Comparison of ENCODE assay signal across 23 mouse cellular contexts in genomic region chr4:12700189-12700588, GRCm38 (mm10).
DNase-seq lines count a peak whose midpoint lies in the region; ATAC-seq and TF ChIP-seq lines count a peak whose summit lies in the region.
"Had no signal": no experiment of that assay in that cellular context is flagged by ENCODE, and none has a peak within 500 bp of the region (broad histone marks: within the 10 kb centered on the region; RNA-seq: fewer than 3 reads in every experiment).

No protein-coding gene starts in this region.

- no peak overlapping the region for H3K27ac ChIP-seq in liver, embryonic 11.5 days (ENCODE audit: low read depth, low read length)
- no peak overlapping the region for H3K27ac ChIP-seq in liver, embryonic 15.5 days (replicated peaks)
- H3K27ac ChIP-seq in hindbrain, embryonic 10.5 days: no peak overlapping the region
- H3K27ac ChIP-seq in lung, postnatal 0 days (ENCODE audit: low read length): no peak overlapping the region
- H3K27ac ChIP-seq: forebrain, embryonic 10.5 days; forebrain, embryonic 13.5 days; heart, adult 2 months; heart, embryonic 10.5 days; heart, embryonic 13.5 days; hindbrain, embryonic 12.5 days; hindbrain, embryonic 15.5 days had no signal

- peak; percentile 75 for ATAC-seq in liver, embryonic 11.5 days (replicated peaks; ENCODE audit: low FRiP score)
- peak; percentile 47 for ATAC-seq in liver, embryonic 15.5 days (ENCODE audit: insufficient read depth)
- ATAC-seq in lung, postnatal 0 days: no peak
- ATAC-seq: activated CD4-positive, CD25-positive, alpha-beta regulatory T cell, adult 4 months; forebrain, embryonic 13.5 days; forebrain, postnatal 0 days had no signal

- no peaks in the 10 kb centered on the region for H3K36me3 ChIP-seq in liver, embryonic 11.5 days (ENCODE audit: control insufficient read depth, insufficient read depth, low read length)
- no peaks in the 10 kb centered on the region for H3K36me3 ChIP-seq in liver, embryonic 15.5 days (replicated peaks)
- H3K36me3 ChIP-seq in hindbrain, embryonic 10.5 days: no peaks in the 10 kb centered on the region
- H3K36me3 ChIP-seq in lung, postnatal 0 days (ENCODE audit: insufficient read depth, low read length): no peaks in the 10 kb centered on the region
- H3K36me3 ChIP-seq: forebrain, embryonic 10.5 days; heart, embryonic 10.5 days; heart, embryonic 13.5 days; hindbrain, embryonic 12.5 days; hindbrain, embryonic 15.5 days had no signal

- H3K9me3 ChIP-seq in liver, embryonic 11.5 days (ENCODE audit: control insufficient read depth, low read length): no peaks in the 10 kb centered on the region
- H3K9me3 ChIP-seq in liver, embryonic 15.5 days (replicated peaks): no peaks in the 10 kb centered on the region
- no peaks in the 10 kb centered on the region for H3K9me3 ChIP-seq in hindbrain, embryonic 10.5 days
- H3K9me3 ChIP-seq in lung, postnatal 0 days (ENCODE audit: low read length): no peaks in the 10 kb centered on the region
- H3K9me3 ChIP-seq: forebrain, embryonic 10.5 days; forebrain, embryonic 13.5 days; heart, embryonic 10.5 days; heart, embryonic 13.5 days; hindbrain, embryonic 12.5 days; hindbrain, embryonic 15.5 days had no signal

- no peak for TF ChIP-seq EP300 in lung, postnatal 0 days (IDR thresholded peaks at IDR 0.05)

- DNase-seq in liver, embryonic 11.5 days (ENCODE audit: low spot score): no peak
- no peak for DNase-seq in liver
- DNase-seq in naive thymus-derived CD4-positive, alpha-beta T cell, adult 2 months (ENCODE audit: low read depth): peak; percentile 1
- DNase-seq in hindbrain, embryonic 10.5 days (ENCODE audit: low spot score): no peak
- DNase-seq in lung, postnatal 0 days (ENCODE audit: low spot score): no peak
- DNase-seq: adrenal gland, adult 8-10 months; adrenal gland, postnatal 25 days; cerebellum, adult 18-20 months; cerebellum, adult 9-10 months; cerebellum, postnatal 14 days; forebrain, postnatal 0 days; gastrocnemius, postnatal 25 days; heart, adult 2 months; heart, postnatal 14 days; heart, postnatal 4 days had no signal

- WGBS in liver, embryonic 11.5 days: 30% methylated on average over 1 of the region's 1 CpGs
- WGBS in liver, embryonic 15.5 days (ENCODE audit: insufficient replicate concordance): 26% methylated on average over 1 of the region's 1 CpGs
- WGBS in hindbrain, embryonic 10.5 days: 86% methylated on average over 1 of the region's 1 CpGs
- WGBS in lung, postnatal 0 days: 38% methylated on average over 1 of the region's 1 CpGs

- H3K4me2 ChIP-seq in liver, embryonic 11.5 days: no peak overlapping the region
- no peak overlapping the region for H3K4me2 ChIP-seq in liver, embryonic 15.5 days
- H3K4me2 ChIP-seq in lung, postnatal 0 days (replicated peaks; ENCODE audit: low read depth, low read length): no peak overlapping the region
- H3K4me2 ChIP-seq: forebrain, embryonic 13.5 days; heart, embryonic 13.5 days; hindbrain, embryonic 12.5 days; hindbrain, embryonic 15.5 days had no signal

- no peak overlapping the region for H3K4me3 ChIP-seq in liver, embryonic 11.5 days (ENCODE audit: low read depth, low read length)
- no peak overlapping the region for H3K4me3 ChIP-seq in liver, embryonic 15.5 days (replicated peaks)
- H3K4me3 ChIP-seq in hindbrain, embryonic 10.5 days: no peak overlapping the region
- H3K4me3 ChIP-seq in lung, postnatal 0 days (ENCODE audit: low read depth, low read length): no peak overlapping the region
- H3K4me3 ChIP-seq: forebrain, embryonic 10.5 days; forebrain, embryonic 13.5 days; heart, adult 2 months; heart, embryonic 10.5 days; heart, embryonic 13.5 days; hindbrain, embryonic 12.5 days; hindbrain, embryonic 15.5 days had no signal

- no peaks in the 10 kb centered on the region for H3K4me1 ChIP-seq in liver, embryonic 11.5 days (replicated peaks; ENCODE audit: control insufficient read depth, insufficient read depth, low read length)
- H3K4me1 ChIP-seq in liver, embryonic 15.5 days (replicated peaks): no peaks in the 10 kb centered on the region
- H3K4me1 ChIP-seq in hindbrain, embryonic 10.5 days (replicated peaks): no peaks in the 10 kb centered on the region
- no peaks in the 10 kb centered on the region for H3K4me1 ChIP-seq in lung, postnatal 0 days (ENCODE audit: insufficient read depth, low read depth, low read length)
- H3K4me1 ChIP-seq: forebrain, embryonic 10.5 days; forebrain, embryonic 13.5 days; heart, embryonic 10.5 days; heart, embryonic 13.5 days; hindbrain, embryonic 12.5 days; hindbrain, embryonic 15.5 days had no signal

- no peak overlapping the region for H3K9ac ChIP-seq in liver, embryonic 11.5 days (ENCODE audit: low read depth, low read length)
- no peak overlapping the region for H3K9ac ChIP-seq in liver, embryonic 15.5 days
- no peak overlapping the region for H3K9ac ChIP-seq in lung, postnatal 0 days (replicated peaks; ENCODE audit: low read depth)
- H3K9ac ChIP-seq: forebrain, embryonic 13.5 days; forebrain, postnatal 0 days; heart, embryonic 13.5 days; hindbrain, embryonic 12.5 days; hindbrain, embryonic 15.5 days had no signal

- TF ChIP-seq CTCF in lung, postnatal 0 days (IDR thresholded peaks at IDR 0.05): no peak

- no peaks in the 10 kb centered on the region for H3K27me3 ChIP-seq in liver, embryonic 11.5 days (replicated peaks; ENCODE audit: control insufficient read depth, insufficient read depth, low read length)
- H3K27me3 ChIP-seq in liver, embryonic 15.5 days: no peaks in the 10 kb centered on the region
- no peaks in the 10 kb centered on the region for H3K27me3 ChIP-seq in hindbrain, embryonic 10.5 days (ENCODE audit: insufficient read depth, poor library complexity, severe bottlenecking)
- no peaks in the 10 kb centered on the region for H3K27me3 ChIP-seq in lung, postnatal 0 days (replicated peaks; ENCODE audit: insufficient read depth, low read length)
- H3K27me3 ChIP-seq: forebrain, embryonic 13.5 days; heart, embryonic 13.5 days; hindbrain, embryonic 12.5 days; hindbrain, embryonic 15.5 days had no signal
